Mouse (Mus musculus): Measurements from ENCODE around the gene Ush2a. TPM values are rescaled to one million over a fixed set of nuclear protein-coding genes. Genes with fewer than 3 reads are reported as not detected.
A peak's percentile ranks its signal among the peaks of the same experiment; 100 is the strongest.

The Ush2a gene
- polyA plus RNA-seq, 1 experiment = 4.2 TPM

- no peaks in the 10 kb centered on the region for H3K36me3 ChIP-seq (ENCODE audit: control insufficient read depth, insufficient read depth, low read length)
- H3K4me3 ChIP-seq (ENCODE audit: control insufficient read depth, low read depth, low read length) = no peak overlapping the region
- no peaks in the 10 kb centered on the region for H3K27me3 ChIP-seq (ENCODE audit: control insufficient read depth, insufficient read depth, low read length)
- no peak overlapping the region for H3K27ac ChIP-seq (ENCODE audit: control insufficient read depth, insufficient read depth, low read depth, low read length)
- no peak for TF ChIP-seq POLR2A (IDR thresholded peaks at IDR 0.05; ENCODE audit: control insufficient read depth, low read depth, low read length)
- no peak for TF ChIP-seq CTCF (IDR thresholded peaks at IDR 0.05; ENCODE audit: control insufficient read depth, insufficient read depth, insufficient replicate concordance, low read depth, low read length)
- no peaks in the 10 kb centered on the region for H3K4me1 ChIP-seq (ENCODE audit: control insufficient read depth, insufficient read depth, low read length)
These were observed 675.5 kb downstream of the Ush2a start for GRCm38 (mm10) chr1:188937246-188937780.

- TF ChIP-seq POLR2A (IDR thresholded peaks at IDR 0.05; ENCODE audit: control insufficient read depth, low read depth, low read length) = no peak
- no peak for TF ChIP-seq CTCF (IDR thresholded peaks at IDR 0.05; ENCODE audit: control insufficient read depth, insufficient read depth, insufficient replicate concordance, low read depth, low read length)
- Histone ChIP-seq H3K27me3 (ENCODE audit: control insufficient read depth, insufficient read depth, low read length) (no peaks in the 10 kb centered on the region), H3K36me3 (ENCODE audit: control insufficient read depth, insufficient read depth, low read length) (no peaks in the 10 kb centered on the region), H3K4me3 (ENCODE audit: control insufficient read depth, low read depth, low read length) (no peak overlapping the region), H3K4me1 (ENCODE audit: control insufficient read depth, insufficient read depth, low read length) (peaks cover 8% of the 10 kb centered on the region), H3K27ac (ENCODE audit: control insufficient read depth, insufficient read depth, low read depth, low read length) (no peak overlapping the region)
These were observed 683.5 kb downstream of the Ush2a start for GRCm38 (mm10) chr1:188945326-188945725.

GRCm38 (mm10) chr1:188946849-188947248 lies 685.0 kb downstream of the Ush2a start:
- H3K36me3 ChIP-seq (ENCODE audit: control insufficient read depth, insufficient read depth, low read length) = no peaks in the 10 kb centered on the region

GRCm38 (mm10) chr1:188947794-188948193 lies 686.0 kb downstream of the Ush2a start:
- Histone ChIP-seq H3K27me3 (ENCODE audit: control insufficient read depth, insufficient read depth, low read length) (no peaks in the 10 kb centered on the region), H3K4me1 (ENCODE audit: control insufficient read depth, insufficient read depth, low read length) (peaks cover 8% of the 10 kb centered on the region), H3K4me3 (ENCODE audit: control insufficient read depth, low read depth, low read length) (no peak overlapping the region), H3K27ac (ENCODE audit: control insufficient read depth, insufficient read depth, low read depth, low read length) (no peak overlapping the region), H3K36me3 (ENCODE audit: control insufficient read depth, insufficient read depth, low read length) (no peaks in the 10 kb centered on the region)
- TF ChIP-seq POLR2A (IDR thresholded peaks at IDR 0.05; ENCODE audit: control insufficient read depth, low read depth, low read length) = no peak
- peak; percentile 50; the same call in 1 of the 2 replicates for TF ChIP-seq CTCF (IDR thresholded peaks at IDR 0.05; ENCODE audit: control insufficient read depth, insufficient read depth, insufficient replicate concordance, low read depth, low read length)

More at GRCm38 (mm10) chr1:188946849-188947248, 685.0 kb downstream of the Ush2a start:
- peaks cover 8% of the 10 kb centered on the region for H3K4me1 ChIP-seq (ENCODE audit: control insufficient read depth, insufficient read depth, low read length)
- H3K4me3 ChIP-seq (ENCODE audit: control insufficient read depth, low read depth, low read length) = no peak overlapping the region
- TF ChIP-seq POLR2A (IDR thresholded peaks at IDR 0.05; ENCODE audit: control insufficient read depth, low read depth, low read length) (no peak), CTCF (IDR thresholded peaks at IDR 0.05; ENCODE audit: control insufficient read depth, insufficient read depth, insufficient replicate concordance, low read depth, low read length) (no peak)
- H3K27ac ChIP-seq (ENCODE audit: control insufficient read depth, insufficient read depth, low read depth, low read length) = no peak overlapping the region
- H3K27me3 ChIP-seq (ENCODE audit: control insufficient read depth, insufficient read depth, low read length) = no peaks in the 10 kb centered on the region

- Histone ChIP-seq H3K27ac (ENCODE audit: control insufficient read depth, insufficient read depth, low read depth, low read length) (no peak overlapping the region), H3K4me3 (ENCODE audit: control insufficient read depth, low read depth, low read length) (no peak overlapping the region), H3K36me3 (ENCODE audit: control insufficient read depth, insufficient read depth, low read length) (no peaks in the 10 kb centered on the region), H3K4me1 (ENCODE audit: control insufficient read depth, insufficient read depth, low read length) (peaks cover 8% of the 10 kb centered on the region), H3K27me3 (ENCODE audit: control insufficient read depth, insufficient read depth, low read length) (no peaks in the 10 kb centered on the region)
- TF ChIP-seq POLR2A (IDR thresholded peaks at IDR 0.05; ENCODE audit: control insufficient read depth, low read depth, low read length) (no peak), CTCF (IDR thresholded peaks at IDR 0.05; ENCODE audit: control insufficient read depth, insufficient read depth, insufficient replicate concordance, low read depth, low read length) (no peak)
These were observed 686.5 kb downstream of the Ush2a start for GRCm38 (mm10) chr1:188948276-188948675.

- no peaks in the 10 kb centered on the region for H3K27me3 ChIP-seq (ENCODE audit: control insufficient read depth, insufficient read depth, low read length)
- no peak overlapping the region for H3K4me3 ChIP-seq (ENCODE audit: control insufficient read depth, low read depth, low read length)
- peaks cover 8% of the 10 kb centered on the region for H3K4me1 ChIP-seq (ENCODE audit: control insufficient read depth, insufficient read depth, low read length)
- TF ChIP-seq POLR2A (IDR thresholded peaks at IDR 0.05; ENCODE audit: control insufficient read depth, low read depth, low read length) = no peak
- no peak for TF ChIP-seq CTCF (IDR thresholded peaks at IDR 0.05; ENCODE audit: control insufficient read depth, insufficient read depth, insufficient replicate concordance, low read depth, low read length)
- H3K36me3 ChIP-seq (ENCODE audit: control insufficient read depth, insufficient read depth, low read length) = no peaks in the 10 kb centered on the region
- no peak overlapping the region for H3K27ac ChIP-seq (ENCODE audit: control insufficient read depth, insufficient read depth, low read depth, low read length)
These were observed 689.3 kb downstream of the Ush2a start for GRCm38 (mm10) chr1:188951091-188951490.

- Histone ChIP-seq H3K27ac (ENCODE audit: control insufficient read depth, insufficient read depth, low read depth, low read length) (no peak overlapping the region), H3K27me3 (ENCODE audit: control insufficient read depth, insufficient read depth, low read length) (no peaks in the 10 kb centered on the region), H3K36me3 (ENCODE audit: control insufficient read depth, insufficient read depth, low read length) (no peaks in the 10 kb centered on the region), H3K4me3 (ENCODE audit: control insufficient read depth, low read depth, low read length) (no peak overlapping the region), H3K4me1 (ENCODE audit: control insufficient read depth, insufficient read depth, low read length) (peaks cover 2% of the 10 kb centered on the region; the same call in 1 of the 2 replicates)
- TF ChIP-seq CTCF (IDR thresholded peaks at IDR 0.05; ENCODE audit: control insufficient read depth, insufficient read depth, insufficient replicate concordance, low read depth, low read length) (no peak), POLR2A (IDR thresholded peaks at IDR 0.05; ENCODE audit: control insufficient read depth, low read depth, low read length) (no peak)
These were observed 690.7 kb downstream of the Ush2a start for GRCm38 (mm10) chr1:188952501-188952900.
